Mouse (Mus musculus): ENCODE measurements around the gene Mtpn. TPM values are rescaled to one million over a fixed set of nuclear protein-coding genes. Genes with fewer than 3 reads are reported as not detected.

Gene Mtpn
- polyA plus RNA-seq (2016; fragmentation: Nextera tagmentation; extraction: Ambion mirVana), result 132 and 149 TPM in 2 replicates

- peaks cover 11% of the 10 kb centered on the region for H3K4me1 ChIP-seq (replicated peaks)
- H3K27ac ChIP-seq, result peak within 1 kb of the TSS; percentile 93
- H3K9me3 ChIP-seq, result no peaks in the 10 kb centered on the region
- H3K27me3 ChIP-seq (ENCODE audit: insufficient read depth, poor library complexity, severe bottlenecking), result no peaks in the 10 kb centered on the region
- H3K4me3 ChIP-seq, result peak within 1 kb of the TSS; percentile 99
- peak; percentile 99 for DNase-seq (ENCODE audit: low spot score)
- peaks cover 3% of the 10 kb centered on the region; the same call in 1 of the 2 replicates for H3K36me3 ChIP-seq
- under 1% methylated on average over 61 of the region's 61 CpGs for WGBS
Measured at GRCm38 (mm10) chr6:35539304-35540009, at the start of gene Mtpn. TSS of gene Mtpn (minus strand) at chr6:35539888.

GRCm38 (mm10) chr6:35568731-35569130 lies 29.0 kb upstream of the Mtpn start:
- H3K27ac ChIP-seq, result no peak overlapping the region
- DNase-seq (ENCODE audit: low spot score), result no peak
- no peak overlapping the region for H3K4me3 ChIP-seq
- no peaks in the 10 kb centered on the region for H3K27me3 ChIP-seq (ENCODE audit: insufficient read depth, poor library complexity, severe bottlenecking)
- no peaks in the 10 kb centered on the region for H3K36me3 ChIP-seq
- no peaks in the 10 kb centered on the region for H3K4me1 ChIP-seq (replicated peaks)
- no peaks in the 10 kb centered on the region for H3K9me3 ChIP-seq

- Histone ChIP-seq H3K4me3 (no peak overlapping the region), H3K27me3 (ENCODE audit: insufficient read depth, poor library complexity, severe bottlenecking) (no peaks in the 10 kb centered on the region), H3K9me3 (no peaks in the 10 kb centered on the region), H3K36me3 (no peaks in the 10 kb centered on the region), H3K27ac (no peak overlapping the region), H3K4me1 (replicated peaks) (no peaks in the 10 kb centered on the region)
- DNase-seq (ENCODE audit: low spot score), result no peak
Measured at GRCm38 (mm10) chr6:35567755-35568154, 28.1 kb upstream of the Mtpn start.

- no peak for DNase-seq (ENCODE audit: low spot score)
- 67% methylated on average over 2 of the region's 2 CpGs for WGBS
- Histone ChIP-seq H3K27me3 (ENCODE audit: insufficient read depth, poor library complexity, severe bottlenecking) (no peaks in the 10 kb centered on the region), H3K27ac (no peak overlapping the region), H3K4me1 (replicated peaks) (no peaks in the 10 kb centered on the region), H3K36me3 (no peaks in the 10 kb centered on the region), H3K4me3 (no peak overlapping the region), H3K9me3 (no peaks in the 10 kb centered on the region)
Measured at GRCm38 (mm10) chr6:35559950-35560349, 20.3 kb upstream of the Mtpn start.

GRCm38 (mm10) chr6:35544352-35544751 lies 4.7 kb upstream of the Mtpn start:
- H3K4me3 ChIP-seq, result no peak overlapping the region
- H3K27ac ChIP-seq, result no peak overlapping the region
- no peaks in the 10 kb centered on the region for H3K27me3 ChIP-seq (ENCODE audit: insufficient read depth, poor library complexity, severe bottlenecking)
- no peaks in the 10 kb centered on the region for H3K36me3 ChIP-seq
- H3K4me1 ChIP-seq (replicated peaks), result no peaks in the 10 kb centered on the region
- peaks cover 10% of the 10 kb centered on the region; the same call in 1 of the 2 replicates for H3K9me3 ChIP-seq
- no peak for DNase-seq (ENCODE audit: low spot score)

GRCm38 (mm10) chr6:35542656-35543400 lies 3.1 kb upstream of the Mtpn start:
- WGBS, result 77% methylated on average over 8 of the region's 8 CpGs
- no peaks in the 10 kb centered on the region for H3K36me3 ChIP-seq
- DNase-seq (ENCODE audit: low spot score), result no peak

GRCm38 (mm10) chr6:35540377-35540776 lies 689 bp upstream of the Mtpn start:
- Histone ChIP-seq H3K27me3 (ENCODE audit: insufficient read depth, poor library complexity, severe bottlenecking) (no peaks in the 10 kb centered on the region), H3K4me1 (replicated peaks) (peaks cover 11% of the 10 kb centered on the region), H3K4me3 (no peak overlapping the region), H3K27ac (no peak overlapping the region), H3K36me3 (no peaks in the 10 kb centered on the region; the same call in 1 of the 2 replicates), H3K9me3 (no peaks in the 10 kb centered on the region)
- no peak for DNase-seq (ENCODE audit: low spot score)
- 91% methylated on average over 9 of the region's 9 CpGs for WGBS

More at GRCm38 (mm10) chr6:35542656-35543400, 3.1 kb upstream of the Mtpn start:
- Histone ChIP-seq H3K27ac (no peak overlapping the region), H3K9me3 (peaks cover 9% of the 10 kb centered on the region; the same call in 1 of the 2 replicates), H3K4me1 (replicated peaks) (peaks cover 9% of the 10 kb centered on the region), H3K4me3 (no peak overlapping the region), H3K27me3 (ENCODE audit: insufficient read depth, poor library complexity, severe bottlenecking) (no peaks in the 10 kb centered on the region)

- H3K27me3 ChIP-seq (ENCODE audit: insufficient read depth, poor library complexity, severe bottlenecking), result no peaks in the 10 kb centered on the region
- peak overlapping the region; percentile 93 for H3K27ac ChIP-seq
- peak overlapping the region; percentile 99 for H3K4me3 ChIP-seq
- DNase-seq (ENCODE audit: low spot score), result peak; percentile 3
- WGBS, result 6% methylated on average over 21 of the region's 21 CpGs
- no peaks in the 10 kb centered on the region for H3K9me3 ChIP-seq
- peaks cover 11% of the 10 kb centered on the region for H3K4me1 ChIP-seq (replicated peaks)
- peaks cover 3% of the 10 kb centered on the region; the same call in 1 of the 2 replicates for H3K36me3 ChIP-seq
Measured at GRCm38 (mm10) chr6:35538757-35539303, 858 bp downstream of the Mtpn start.

- Histone ChIP-seq H3K4me3 (no peak overlapping the region), H3K27ac (no peak overlapping the region), H3K9me3 (no peaks in the 10 kb centered on the region), H3K4me1 (replicated peaks) (peaks cover 11% of the 10 kb centered on the region), H3K36me3 (peaks cover 3% of the 10 kb centered on the region; the same call in 1 of the 2 replicates), H3K27me3 (ENCODE audit: insufficient read depth, poor library complexity, severe bottlenecking) (no peaks in the 10 kb centered on the region)
- DNase-seq (ENCODE audit: low spot score), result no peak
- 94% methylated on average over 7 of the region's 7 CpGs for WGBS
Measured at GRCm38 (mm10) chr6:35536021-35536420, 3.7 kb downstream of the Mtpn start.

- Histone ChIP-seq H3K9me3 (no peaks in the 10 kb centered on the region), H3K4me1 (replicated peaks) (no peaks in the 10 kb centered on the region), H3K27me3 (ENCODE audit: insufficient read depth, poor library complexity, severe bottlenecking) (no peaks in the 10 kb centered on the region), H3K27ac (no peak overlapping the region), H3K4me3 (no peak overlapping the region), H3K36me3 (peaks cover 46% of the 10 kb centered on the region)
- DNase-seq (ENCODE audit: low spot score), result no peak
Measured at GRCm38 (mm10) chr6:35513362-35513761, 26.3 kb downstream of the Mtpn start.

GRCm38 (mm10) chr6:35504781-35505180 lies 34.9 kb downstream of the Mtpn start:
- Histone ChIP-seq H3K27me3 (ENCODE audit: insufficient read depth, poor library complexity, severe bottlenecking) (no peaks in the 10 kb centered on the region), H3K4me1 (replicated peaks) (no peaks in the 10 kb centered on the region), H3K36me3 (peaks cover 9% of the 10 kb centered on the region; the same call in 1 of the 2 replicates), H3K9me3 (no peaks in the 10 kb centered on the region), H3K4me3 (no peak overlapping the region), H3K27ac (no peak overlapping the region)
- WGBS, result 90% methylated on average over 2 of the region's 2 CpGs
- DNase-seq (ENCODE audit: low spot score), result no peak

- Histone ChIP-seq H3K36me3 (0 out of 2 replicates have a peak, but pooled peaks cover 4% of the 10 kb centered on the region), H3K9me3 (no peaks in the 10 kb centered on the region), H3K27me3 (ENCODE audit: insufficient read depth, poor library complexity, severe bottlenecking) (no peaks in the 10 kb centered on the region), H3K4me3 (no peak overlapping the region), H3K27ac (no peak overlapping the region), H3K4me1 (replicated peaks) (no peaks in the 10 kb centered on the region)
- WGBS, result 88% methylated on average over 2 of the region's 2 CpGs
- DNase-seq (ENCODE audit: low spot score), result no peak
Measured at GRCm38 (mm10) chr6:35502904-35503303, 36.8 kb downstream of the Mtpn start.
